Mouse (Mus musculus): ENCODE measurements around the gene Shank2. TPM values are rescaled to one million over a fixed set of nuclear protein-coding genes. Genes with fewer than 3 reads are reported as not detected.

Shank2 gene
- 0.21 and 0.31 TPM in 2 replicates for polyA plus RNA-seq (2016; fragmentation: Nextera tagmentation; extraction: Ambion mirVana)

GRCm38 (mm10) chr7:144001628-144002027, at the start of gene Shank2:
Gene Shank2 (plus strand): TSS chr7:144001928.
- 0 out of 2 replicates have a peak, but pooled peaks cover 5% of the 10 kb centered on the region for H3K9me3 ChIP-seq
- WGBS: 82% methylated on average over 3 of the region's 3 CpGs
- H3K27me3 ChIP-seq (ENCODE audit: insufficient read depth, poor library complexity, severe bottlenecking): no peaks in the 10 kb centered on the region
- H3K4me3 ChIP-seq: no peak within 1 kb of the TSS
- H3K27ac ChIP-seq: no peak within 1 kb of the TSS
- H3K36me3 ChIP-seq: no peaks in the 10 kb centered on the region
- no peak for DNase-seq (ENCODE audit: low spot score)
- no peaks in the 10 kb centered on the region for H3K4me1 ChIP-seq

GRCm38 (mm10) chr7:143952130-143952529, 49.6 kb upstream of the Shank2 start:
- no peak for DNase-seq (ENCODE audit: low spot score)
- Histone ChIP-seq H3K4me1 (no peaks in the 10 kb centered on the region), H3K27me3 (ENCODE audit: insufficient read depth, poor library complexity, severe bottlenecking) (0 out of 2 replicates have a peak, but pooled peaks cover 12% of the 10 kb centered on the region), H3K9me3 (no peaks in the 10 kb centered on the region), H3K27ac (no peak overlapping the region), H3K4me3 (no peak overlapping the region), H3K36me3 (no peaks in the 10 kb centered on the region)
- WGBS: 79% methylated on average over 2 of the region's 3 CpGs

GRCm38 (mm10) chr7:143956575-143957295, 45.0 kb upstream of the Shank2 start:
- no peak overlapping the region for H3K27ac ChIP-seq

DNA sequence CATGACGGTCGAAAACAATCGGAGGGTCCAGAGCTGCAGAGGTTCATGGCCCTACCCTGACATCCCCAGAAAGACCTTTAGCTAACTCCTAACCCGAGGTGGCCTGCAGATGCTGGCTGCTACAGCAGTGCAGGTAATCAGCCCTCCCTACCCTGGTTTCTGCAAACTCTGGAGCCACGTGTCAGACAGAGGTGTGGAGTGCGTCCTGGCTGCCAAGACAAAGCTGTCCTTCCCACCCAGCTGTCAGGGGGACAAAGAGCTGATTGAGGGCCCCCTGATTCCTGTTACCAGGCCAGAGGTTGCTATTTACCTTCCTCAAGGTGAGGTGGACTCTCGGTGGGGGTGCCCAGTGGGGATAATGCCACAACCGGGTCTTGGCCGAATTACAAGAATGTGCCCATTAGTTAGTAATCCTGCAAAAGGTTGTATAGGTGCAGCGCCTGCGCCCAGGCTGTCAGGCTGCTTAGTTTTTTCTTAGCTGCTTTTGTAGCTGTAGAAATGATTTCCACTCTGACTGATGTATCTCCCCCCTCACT, 43.6 kb upstream of the Shank2 start:
- no peaks in the 10 kb centered on the region for H3K36me3 ChIP-seq
- 55% methylated on average over 11 of the region's 11 CpGs for WGBS
- H3K4me1 ChIP-seq: 0 out of 2 replicates have a peak, but pooled peaks cover 3% of the 10 kb centered on the region
- no peaks in the 10 kb centered on the region for H3K9me3 ChIP-seq
- no peak overlapping the region; the same call in 1 of the 2 replicates for H3K27ac ChIP-seq
- no peak for DNase-seq (ENCODE audit: low spot score)
- 0 out of 2 replicates have a peak, but pooled peaks cover 5% of the 10 kb centered on the region for H3K27me3 ChIP-seq (ENCODE audit: insufficient read depth, poor library complexity, severe bottlenecking)
- no peak overlapping the region for H3K4me3 ChIP-seq

More at GRCm38 (mm10) chr7:143956575-143957295, 45.0 kb upstream of the Shank2 start:
- Histone ChIP-seq H3K4me3 (no peak overlapping the region), H3K4me1 (0 out of 2 replicates have a peak, but pooled peaks cover 3% of the 10 kb centered on the region), H3K27me3 (ENCODE audit: insufficient read depth, poor library complexity, severe bottlenecking) (0 out of 2 replicates have a peak, but pooled peaks cover 10% of the 10 kb centered on the region), H3K9me3 (no peaks in the 10 kb centered on the region), H3K36me3 (no peaks in the 10 kb centered on the region)
- no peak for DNase-seq (ENCODE audit: low spot score)
- WGBS: 76% methylated on average over 6 of the region's 6 CpGs

- no peak for DNase-seq (ENCODE audit: low spot score)
- WGBS: 82% methylated on average over 5 of the region's 5 CpGs
- H3K4me1 ChIP-seq: no peaks in the 10 kb centered on the region
- no peak overlapping the region for H3K27ac ChIP-seq
- H3K4me3 ChIP-seq: no peak overlapping the region
- no peaks in the 10 kb centered on the region for H3K36me3 ChIP-seq
- H3K27me3 ChIP-seq (ENCODE audit: insufficient read depth, poor library complexity, severe bottlenecking): 0 out of 2 replicates have a peak, but pooled peaks cover 4% of the 10 kb centered on the region
- no peaks in the 10 kb centered on the region for H3K9me3 ChIP-seq
Observed at GRCm38 (mm10) chr7:143963813-143964212, 37.9 kb upstream of the Shank2 start.

DNA sequence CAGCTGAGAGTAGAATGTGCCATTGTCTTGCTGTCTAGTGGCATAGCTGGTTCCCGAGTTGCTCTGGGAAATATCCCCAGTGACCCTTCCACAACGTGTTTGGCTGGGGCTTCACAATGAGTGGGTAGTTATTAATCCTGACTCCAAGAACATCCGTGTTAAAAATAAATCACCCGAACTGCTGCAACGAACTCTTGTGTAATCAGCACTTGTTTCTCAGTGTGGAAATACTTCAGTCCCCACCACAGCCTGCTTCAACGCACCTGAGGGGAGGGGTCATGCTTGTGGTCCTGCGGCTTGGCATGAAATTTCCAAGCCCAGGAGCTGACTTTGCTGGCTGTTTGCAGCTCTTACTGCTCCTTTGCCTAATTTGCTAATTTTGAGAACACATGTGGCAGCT, 35.1 kb upstream of the Shank2 start:
- WGBS: 69% methylated on average over 7 of the region's 7 CpGs
- no peak for DNase-seq (ENCODE audit: low spot score)
- no peaks in the 10 kb centered on the region for H3K4me1 ChIP-seq
- H3K4me3 ChIP-seq: no peak overlapping the region
- 0 out of 2 replicates have a peak, but pooled peaks cover 4% of the 10 kb centered on the region for H3K27me3 ChIP-seq (ENCODE audit: insufficient read depth, poor library complexity, severe bottlenecking)
- no peaks in the 10 kb centered on the region for H3K36me3 ChIP-seq
- no peaks in the 10 kb centered on the region for H3K9me3 ChIP-seq
- no peak overlapping the region for H3K27ac ChIP-seq

GRCm38 (mm10) chr7:143977491-143977830, 24.3 kb upstream of the Shank2 start:
- H3K4me1 ChIP-seq: peaks cover 18% of the 10 kb centered on the region
- DNase-seq (ENCODE audit: low spot score): no peak
- peaks cover 97% of the 10 kb centered on the region for H3K27me3 ChIP-seq (ENCODE audit: insufficient read depth, poor library complexity, severe bottlenecking)
- no peaks in the 10 kb centered on the region for H3K36me3 ChIP-seq
- no peak overlapping the region for H3K27ac ChIP-seq
- WGBS: 19% methylated on average over 5 of the region's 5 CpGs
- H3K4me3 ChIP-seq: peak overlapping the region; percentile 68
- no peaks in the 10 kb centered on the region for H3K9me3 ChIP-seq

- peaks cover 18% of the 10 kb centered on the region for H3K4me1 ChIP-seq
- H3K36me3 ChIP-seq: no peaks in the 10 kb centered on the region
- under 1% methylated on average over 66 of the region's 67 CpGs for WGBS
- 0 out of 2 replicates have a peak overlapping the region, but pooled peaks have one; percentile 26 for H3K27ac ChIP-seq
- H3K4me3 ChIP-seq: peak overlapping the region; percentile 68
- H3K9me3 ChIP-seq: no peaks in the 10 kb centered on the region
- peaks cover 100% of the 10 kb centered on the region for H3K27me3 ChIP-seq (ENCODE audit: insufficient read depth, poor library complexity, severe bottlenecking)
- no peak for DNase-seq (ENCODE audit: low spot score)
Observed at GRCm38 (mm10) chr7:143977831-143978682, 23.7 kb upstream of the Shank2 start.

- peaks cover 18% of the 10 kb centered on the region for H3K4me1 ChIP-seq
- peak; percentile 88 for DNase-seq (ENCODE audit: low spot score)
- no peaks in the 10 kb centered on the region for H3K9me3 ChIP-seq
- no peak overlapping the region for H3K27ac ChIP-seq
- WGBS: 1% methylated on average over 50 of the region's 50 CpGs
- peaks cover 96% of the 10 kb centered on the region for H3K27me3 ChIP-seq (ENCODE audit: insufficient read depth, poor library complexity, severe bottlenecking)
- peak overlapping the region; percentile 68 for H3K4me3 ChIP-seq
- H3K36me3 ChIP-seq: no peaks in the 10 kb centered on the region
Observed at GRCm38 (mm10) chr7:143978741-143979371, 22.9 kb upstream of the Shank2 start.

DNA sequence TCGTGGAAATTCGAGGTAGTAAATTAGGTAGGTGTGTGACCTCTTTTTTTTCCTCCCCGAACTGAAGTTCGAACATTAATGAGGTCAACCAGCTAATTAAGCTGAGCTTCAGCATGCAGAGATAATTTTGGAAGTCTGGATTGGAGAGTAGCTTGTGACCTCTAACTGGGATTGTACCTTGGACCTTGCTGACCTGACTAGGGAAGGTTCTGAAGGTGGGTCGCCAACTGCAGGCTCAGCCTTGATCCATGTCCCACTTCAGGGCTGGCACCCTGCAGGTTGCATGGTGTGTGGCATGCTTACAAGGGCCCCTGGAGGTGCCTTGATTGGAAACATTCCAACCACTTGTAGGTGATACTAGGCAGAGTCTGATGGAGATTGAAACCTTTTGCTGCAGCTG, 21.7 kb upstream of the Shank2 start:
- DNase-seq (ENCODE audit: low spot score): no peak
- no peak overlapping the region for H3K4me3 ChIP-seq
- H3K9me3 ChIP-seq: no peaks in the 10 kb centered on the region
- 51% methylated on average over 5 of the region's 5 CpGs for WGBS
- H3K36me3 ChIP-seq: no peaks in the 10 kb centered on the region
- no peak overlapping the region for H3K27ac ChIP-seq
- peaks cover 18% of the 10 kb centered on the region for H3K4me1 ChIP-seq
- H3K27me3 ChIP-seq (ENCODE audit: insufficient read depth, poor library complexity, severe bottlenecking): peaks cover 85% of the 10 kb centered on the region

DNA sequence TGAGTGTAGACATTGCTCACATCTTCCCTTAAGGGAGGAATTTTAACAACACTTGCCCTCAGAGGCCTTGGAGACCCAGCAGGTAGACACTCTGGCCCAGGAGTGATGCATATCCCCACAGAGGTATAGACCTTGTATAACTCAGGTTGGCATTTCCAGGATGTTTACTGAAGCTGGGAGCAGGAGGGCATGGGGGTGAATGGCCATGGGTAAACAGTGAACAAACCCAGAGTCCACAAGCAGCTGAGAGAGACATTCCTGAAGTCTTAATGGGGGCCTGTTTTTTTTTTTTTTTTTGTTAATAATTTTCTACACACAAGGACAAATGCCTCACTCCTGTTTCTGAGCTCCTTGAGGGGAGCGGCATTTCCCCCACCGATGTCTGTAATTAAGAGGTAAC, 15.4 kb upstream of the Shank2 start:
- Histone ChIP-seq H3K4me3 (no peak overlapping the region), H3K27me3 (ENCODE audit: insufficient read depth, poor library complexity, severe bottlenecking) (peaks cover 22% of the 10 kb centered on the region), H3K4me1 (no peaks in the 10 kb centered on the region), H3K27ac (no peak overlapping the region), H3K36me3 (no peaks in the 10 kb centered on the region), H3K9me3 (no peaks in the 10 kb centered on the region)
- DNase-seq (ENCODE audit: low spot score): no peak
- WGBS: 88% methylated on average over 2 of the region's 2 CpGs

GRCm38 (mm10) chr7:143991160-143991559, 10.6 kb upstream of the Shank2 start:
- Histone ChIP-seq H3K27me3 (ENCODE audit: insufficient read depth, poor library complexity, severe bottlenecking) (no peaks in the 10 kb centered on the region), H3K4me3 (no peak overlapping the region), H3K9me3 (no peaks in the 10 kb centered on the region), H3K36me3 (no peaks in the 10 kb centered on the region), H3K27ac (no peak overlapping the region), H3K4me1 (no peaks in the 10 kb centered on the region)
- DNase-seq (ENCODE audit: low spot score): no peak

Data from heart, embryonic 10.5 days (tissue).